Comparison of ENCODE assay signal across 9 mouse cellular contexts in the genomic region with DNA sequence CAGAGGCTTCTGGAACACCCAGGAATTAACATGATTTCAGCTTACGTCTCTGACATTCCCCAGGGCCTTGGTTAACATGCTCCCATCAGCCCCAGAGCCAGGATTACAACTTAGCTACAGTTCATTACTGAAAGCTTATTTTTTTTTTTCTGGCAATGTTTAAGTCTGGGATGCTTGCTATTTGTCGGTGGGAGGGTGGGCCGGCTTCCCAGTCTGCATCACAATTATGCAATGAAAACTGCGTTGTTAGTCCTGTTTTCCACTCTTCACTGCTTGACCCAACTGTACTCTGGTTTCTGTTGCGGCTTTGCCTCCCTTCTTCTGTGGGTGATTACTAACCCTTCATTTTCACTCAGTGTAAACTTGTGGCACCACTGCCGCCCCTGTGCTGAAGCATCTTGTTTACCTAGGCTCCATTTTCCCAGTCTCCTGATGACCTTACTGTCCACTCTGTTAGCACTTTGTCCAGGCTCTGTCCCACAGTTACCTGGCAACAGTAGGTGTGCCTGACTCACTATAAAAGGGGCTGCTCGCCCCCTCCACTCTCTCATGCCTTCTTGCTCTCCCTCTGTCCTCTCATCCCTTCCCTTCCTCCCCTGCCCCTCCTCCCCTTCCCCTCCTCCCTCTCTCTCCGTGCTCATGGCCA. TPM values are rescaled to one million over a fixed set of nuclear protein-coding genes. Genes with fewer than 3 reads are reported as not detected.
DNase-seq lines count a peak whose midpoint lies in the region; ATAC-seq and TF ChIP-seq lines count a peak whose summit lies in the region.
"Had no signal": no experiment of that assay in that cellular context is flagged by ENCODE, and none has a peak within 500 bp of the region (broad histone marks: within the 10 kb centered on the region; RNA-seq: fewer than 3 reads in every experiment).

No protein-coding gene starts in this region.

- peak; percentile 50 for DNase-seq in kidney, postnatal 10 days
- no peak for DNase-seq in kidney, adult 2 months
- peak; percentile 59 to 60 for DNase-seq in heart, postnatal 10 days
- DNase-seq: spleen, adult 18-20 months had no signal

- H3K36me3 ChIP-seq in kidney, adult 2 months (ENCODE audit: control insufficient read depth, insufficient read depth, low read length) = no peaks in the 10 kb centered on the region
- H3K36me3 ChIP-seq in embryonic facial prominence, embryonic 12.5 days = no peaks in the 10 kb centered on the region
- no peaks in the 10 kb centered on the region for H3K36me3 ChIP-seq in midbrain, embryonic 15.5 days (replicated peaks)

- no peak overlapping the region for H3K27ac ChIP-seq in kidney, adult 2 months (ENCODE audit: insufficient read depth, low read depth, low read length)
- H3K27ac ChIP-seq in embryonic facial prominence, embryonic 12.5 days = 0 out of 2 replicates have a peak overlapping the region, but pooled peaks have one; percentile 12
- H3K27ac ChIP-seq in midbrain, embryonic 15.5 days = 0 out of 2 replicates have a peak overlapping the region, but pooled peaks have one; percentile 31

- TF ChIP-seq POLR2A in kidney, adult 2 months (IDR thresholded peaks at IDR 0.05; ENCODE audit: low read depth, low read length) = no peak

- no peak for ATAC-seq in embryonic facial prominence, embryonic 12.5 days (ENCODE audit: insufficient number of reproducible peaks, insufficient read depth, low FRiP score, low TSS enrichment)
- ATAC-seq in midbrain, embryonic 15.5 days (replicated peaks) = peak; percentile 8; the same call in 1 of the 2 replicates
- ATAC-seq in cerebellum, adult (ENCODE audit: insufficient number of reproducible peaks, low FRiP score, low TSS enrichment) = no peak
- ATAC-seq in granulocyte monocyte progenitor cell, adult 5-6 weeks (replicated peaks; ENCODE audit: poor library complexity, severe bottlenecking) = no peak

- no peak for TF ChIP-seq CTCF in kidney, adult 2 months (conservative IDR thresholded peaks at IDR 0.05; ENCODE audit: insufficient read depth, insufficient read length, low read depth, low read length)

- WGBS in kidney, adult 2 months = 51% methylated on average over 8 of the region's 8 CpGs
- WGBS in embryonic facial prominence, embryonic 12.5 days = 53% methylated on average over 8 of the region's 8 CpGs
- 37% methylated on average over 8 of the region's 8 CpGs for WGBS in midbrain, embryonic 15.5 days

- 0 out of 2 replicates have a peak, but pooled peaks cover 5% of the 10 kb centered on the region for H3K9me3 ChIP-seq in embryonic facial prominence, embryonic 12.5 days
- H3K9me3 ChIP-seq in midbrain, embryonic 15.5 days = no peaks in the 10 kb centered on the region

- H3K9ac ChIP-seq in embryonic facial prominence, embryonic 12.5 days = no peak overlapping the region
- H3K9ac ChIP-seq in midbrain, embryonic 15.5 days = no peak overlapping the region

- intact Hi-C loops in heart, postnatal 10 days (cut with DNase I) = no loop called here

- no peaks in the 10 kb centered on the region for H3K4me1 ChIP-seq in kidney, adult 2 months (ENCODE audit: control insufficient read depth, insufficient read depth, low read length)
- peaks cover 15% of the 10 kb centered on the region; the same call in 1 of the 2 replicates for H3K4me1 ChIP-seq in embryonic facial prominence, embryonic 12.5 days
- H3K4me1 ChIP-seq in midbrain, embryonic 15.5 days = peaks cover 10% of the 10 kb centered on the region

- H3K4me2 ChIP-seq in embryonic facial prominence, embryonic 12.5 days (replicated peaks) = no peak overlapping the region
- H3K4me2 ChIP-seq in midbrain, embryonic 15.5 days = 0 out of 2 replicates have a peak overlapping the region, but pooled peaks have one; percentile 5

- no peak overlapping the region for H3K4me3 ChIP-seq in kidney, adult 2 months (ENCODE audit: insufficient read depth, low read depth, low read length)
- no peak overlapping the region for H3K4me3 ChIP-seq in embryonic facial prominence, embryonic 12.5 days
- no peak overlapping the region for H3K4me3 ChIP-seq in midbrain, embryonic 15.5 days
- H3K4me3 ChIP-seq: myocyte had no signal

- H3K27me3 ChIP-seq in kidney, adult 2 months (replicated peaks; ENCODE audit: control insufficient read depth, insufficient read depth, low read length) = no peaks in the 10 kb centered on the region
- H3K27me3 ChIP-seq in embryonic facial prominence, embryonic 12.5 days = no peaks in the 10 kb centered on the region
- no peaks in the 10 kb centered on the region for H3K27me3 ChIP-seq in midbrain, embryonic 15.5 days (replicated peaks)

RNA-seq across cellular contexts. Expression of a gene that starts 41.6 kb away (rescaled TPM):
- 215 and 275 TPM in 2 replicates for polyA plus RNA-seq in kidney, adult 2 months (2012; rRNA removed)
- 508 and 511 TPM in 2 replicates for polyA plus RNA-seq in embryonic facial prominence, embryonic 12.5 days (2016; fragmentation: Nextera tagmentation; extraction: Ambion mirVana)
- 100 to 1,000 TPM; 208 to 218 TPM for total RNA-seq in heart, postnatal 10 days (2021)
- 501 and 507 TPM in 2 replicates for polyA plus RNA-seq in midbrain, embryonic 15.5 days (2015; fragmentation: Nextera tagmentation; extraction: Ambion mirVana)
- 330 and 358 TPM in 2 replicates for total RNA-seq in granulocyte monocyte progenitor cell, adult 5-6 weeks (2014; fragmentation: Nextera tagmentation)
- 781 and 898 TPM in 2 replicates for total RNA-seq in granulocyte monocyte progenitor cell, adult 5-6 weeks (2017)

RNA-seq across cellular contexts. Expression of a gene that starts 41.8 kb away (rescaled TPM):
- polyA plus RNA-seq in kidney, adult 2 months (2012; rRNA removed) = 4.9 and 5.2 TPM in 2 replicates
- polyA plus RNA-seq in embryonic facial prominence, embryonic 12.5 days (2016; fragmentation: Nextera tagmentation; extraction: Ambion mirVana) = 25.2 and 27.0 TPM in 2 replicates
- total RNA-seq in heart, postnatal 10 days (2021) = 10 to 100 TPM; 17.0 to 19.7 TPM
- 15.6 and 17.1 TPM in 2 replicates for polyA plus RNA-seq in midbrain, embryonic 15.5 days (2015; fragmentation: Nextera tagmentation; extraction: Ambion mirVana)
- total RNA-seq in granulocyte monocyte progenitor cell, adult 5-6 weeks (2014; fragmentation: Nextera tagmentation) = 11.1 and 13.0 TPM in 2 replicates
- total RNA-seq in granulocyte monocyte progenitor cell, adult 5-6 weeks (2017) = 12.3 and 13.7 TPM in 2 replicates
